Mouse (Mus musculus): ENCODE measurements around the gene Erich4.

The Erich4 gene

DNA sequence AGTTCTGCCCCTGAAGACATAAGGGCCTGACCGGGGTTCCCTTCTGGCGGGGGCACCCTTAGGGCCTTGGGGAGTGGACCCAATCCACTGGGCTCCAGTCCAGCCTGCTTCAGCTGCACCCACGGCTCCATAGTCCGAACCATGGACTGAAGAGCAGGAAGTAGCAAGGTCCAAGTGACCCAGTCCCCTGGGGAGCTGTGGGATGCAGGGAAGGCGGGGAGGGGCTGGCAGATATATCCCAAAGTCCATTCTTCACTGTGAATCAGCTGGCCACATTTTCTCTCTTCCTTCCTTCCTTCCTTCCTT is at the start of gene Erich4:
Gene Erich4 (minus strand): TSS at position 187 of the 306 bp plus-strand sequence.
- DNase-seq (ENCODE audit: low spot score): no peak

GRCm38 (mm10) chr7:25658657-25659472 is 43.2 kb upstream of the Erich4 start, which contains the start of the genes Bckdha and Exosc5:
Gene Bckdha, minus strand, starts transcription at chr7:25658981.
Gene Exosc5, plus strand, starts transcription at chr7:25659164.
- DNase-seq (ENCODE audit: low spot score): peak; percentile 100

DNA sequence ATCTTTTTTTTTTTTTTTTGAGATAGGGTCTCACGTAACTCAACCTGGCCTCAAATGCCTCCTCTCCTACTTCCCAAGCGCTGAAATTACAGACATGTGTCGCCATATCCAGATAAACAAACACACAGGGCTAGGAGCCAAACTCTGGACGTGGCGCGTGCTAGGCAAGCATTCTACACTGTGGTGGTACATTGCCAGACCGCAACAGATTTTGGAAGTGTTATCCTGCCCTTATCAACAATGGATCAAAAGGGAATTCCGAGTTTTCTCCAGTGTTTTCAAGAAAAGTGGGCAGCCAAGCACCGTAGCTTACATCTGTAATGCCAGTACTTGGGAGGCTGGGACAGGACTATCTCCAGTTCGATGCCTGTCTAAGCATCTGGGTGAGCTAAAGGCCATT is 42.1 kb upstream of the Erich4 start:
- no peak for DNase-seq (ENCODE audit: low spot score)

DNA sequence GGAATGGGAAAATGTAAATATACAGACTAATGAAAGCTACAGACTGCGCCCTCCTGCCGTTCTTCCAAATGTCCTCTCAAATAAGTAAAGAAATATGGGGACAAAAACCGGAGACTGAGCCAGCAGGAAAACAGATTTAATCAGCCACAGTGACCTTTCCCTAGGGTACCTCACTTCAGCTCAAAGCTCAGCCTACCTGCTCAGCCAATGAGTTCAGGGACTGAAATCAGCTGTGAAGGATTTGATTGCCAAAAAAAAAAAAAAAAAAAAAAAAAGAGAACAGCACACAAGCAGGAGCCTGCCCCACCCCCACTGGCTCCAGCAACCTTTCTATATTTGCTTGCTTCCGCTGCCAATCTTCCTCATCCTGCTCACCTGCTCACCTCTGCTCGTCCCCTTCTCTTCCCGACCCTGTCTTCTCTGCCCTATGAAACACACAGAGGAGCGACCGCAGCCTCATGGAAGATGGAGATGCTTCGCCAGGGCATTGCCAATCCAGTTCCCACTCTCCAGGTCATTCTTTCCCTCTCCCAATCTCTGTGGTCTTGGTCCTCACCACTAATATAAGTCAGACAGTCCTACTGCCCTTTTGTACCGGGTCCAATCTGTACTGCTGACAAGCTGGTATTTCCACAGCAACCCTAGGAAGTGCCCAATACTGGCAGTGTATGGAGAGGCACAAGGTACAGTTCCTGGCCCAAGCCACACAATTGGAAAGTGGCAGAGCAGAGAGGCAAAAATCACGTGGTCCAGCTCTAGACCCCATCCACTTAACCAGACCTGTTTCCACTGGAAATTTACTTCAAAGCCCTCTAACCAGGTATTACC is 40.1 kb upstream of the Erich4 start:
- DNase-seq (ENCODE audit: low spot score): peak; percentile 46

DNA sequence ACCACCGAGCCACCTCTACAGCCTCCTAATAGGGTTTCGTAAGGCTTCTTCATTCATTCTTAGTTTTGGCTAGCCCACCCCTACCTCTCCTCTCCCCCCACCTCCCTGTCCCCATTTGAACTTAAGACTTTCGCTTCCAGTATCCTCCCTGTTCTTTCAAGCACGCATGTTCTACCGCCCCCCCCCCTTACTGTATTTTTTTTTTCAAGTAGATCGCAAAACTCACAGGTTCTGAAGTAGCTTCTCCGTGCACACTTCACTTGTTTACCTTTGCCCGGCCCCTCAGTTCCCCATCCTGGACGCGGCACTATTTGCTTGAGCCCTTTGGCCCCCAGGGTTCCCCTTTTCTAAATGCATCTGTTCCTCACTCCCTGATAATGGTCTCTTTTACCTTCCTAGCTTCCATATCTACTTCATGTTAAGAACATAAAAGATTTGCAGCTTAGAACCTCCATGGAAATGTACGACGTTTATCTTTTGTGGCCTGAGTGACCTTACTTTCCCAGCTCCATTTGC is 36.6 kb upstream of the Erich4 start:
- DNase-seq (ENCODE audit: low spot score): no peak

GRCm38 (mm10) chr7:25651281-25651680 is 35.6 kb upstream of the Erich4 start:
- DNase-seq (ENCODE audit: low spot score): no peak

GRCm38 (mm10) chr7:25649839-25650238 is 34.1 kb upstream of the Erich4 start:
- no peak for DNase-seq (ENCODE audit: low spot score)

- DNase-seq (ENCODE audit: low spot score): no peak
Measured at GRCm38 (mm10) chr7:25647574-25648123, 32.0 kb upstream of the Erich4 start.

DNA sequence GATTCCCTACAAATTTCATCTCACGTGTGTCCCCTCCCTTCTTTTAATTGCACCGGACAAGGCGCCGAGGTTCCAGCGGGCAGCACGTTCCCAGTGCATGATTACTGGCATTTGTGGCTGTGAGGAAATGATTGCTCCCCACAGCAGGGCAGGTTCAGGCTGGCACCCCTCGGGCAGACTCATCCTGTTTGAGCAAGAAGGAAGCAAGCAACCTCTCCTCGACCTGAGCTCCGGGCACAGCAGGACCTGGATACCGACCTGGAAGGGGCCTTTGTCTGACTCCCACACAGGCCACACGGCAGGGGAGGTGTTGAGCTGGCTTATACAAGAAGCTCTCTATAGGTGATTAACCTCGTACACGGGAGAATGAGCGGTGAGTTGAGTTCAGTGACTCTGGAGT is 29.4 kb upstream of the Erich4 start:
- peak; percentile 59 for DNase-seq (ENCODE audit: low spot score)

DNA sequence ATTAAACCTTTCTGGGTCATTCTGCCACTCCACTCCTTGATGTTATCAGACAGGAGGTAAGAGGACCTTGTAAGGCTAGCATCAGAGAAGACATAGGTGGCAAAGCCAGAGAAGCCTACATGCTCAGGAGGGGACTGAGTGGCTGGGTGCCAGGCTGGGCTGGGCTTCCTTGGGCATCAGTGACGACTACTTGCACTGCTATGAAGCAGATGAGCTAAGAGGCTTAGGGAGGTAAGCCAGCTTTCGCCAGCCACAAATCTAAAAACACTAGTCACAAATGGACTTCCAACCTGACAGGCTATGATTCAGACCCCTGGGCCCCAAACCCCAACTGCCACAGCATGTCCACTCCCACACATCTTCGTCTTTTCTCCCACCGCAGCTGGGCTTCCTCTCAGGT is 28.9 kb upstream of the Erich4 start:
- no peak for DNase-seq (ENCODE audit: low spot score)

GRCm38 (mm10) chr7:25644136-25644535 is 28.4 kb upstream of the Erich4 start:
- no peak for DNase-seq (ENCODE audit: low spot score)

DNA sequence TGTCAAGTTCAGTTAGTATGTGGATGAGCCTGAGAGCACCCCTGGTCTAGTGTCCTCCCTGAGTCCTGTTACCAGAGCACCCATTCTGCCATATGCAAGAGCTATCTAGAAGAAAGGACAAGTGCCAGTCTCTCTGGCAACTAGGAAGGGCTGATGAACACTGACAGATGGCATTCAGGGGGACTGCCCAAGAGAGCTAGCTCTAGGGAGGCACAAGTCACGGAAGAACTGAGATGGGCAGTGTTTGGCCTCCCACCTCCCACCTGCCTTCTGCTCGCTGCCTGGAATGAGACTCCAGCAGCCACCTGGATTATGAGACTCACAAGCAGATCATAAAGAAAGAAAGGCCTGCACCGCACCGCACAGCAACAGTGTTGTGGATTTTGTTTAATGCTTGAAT is 24.1 kb upstream of the Erich4 start:
- DNase-seq (ENCODE audit: low spot score): no peak

DNA sequence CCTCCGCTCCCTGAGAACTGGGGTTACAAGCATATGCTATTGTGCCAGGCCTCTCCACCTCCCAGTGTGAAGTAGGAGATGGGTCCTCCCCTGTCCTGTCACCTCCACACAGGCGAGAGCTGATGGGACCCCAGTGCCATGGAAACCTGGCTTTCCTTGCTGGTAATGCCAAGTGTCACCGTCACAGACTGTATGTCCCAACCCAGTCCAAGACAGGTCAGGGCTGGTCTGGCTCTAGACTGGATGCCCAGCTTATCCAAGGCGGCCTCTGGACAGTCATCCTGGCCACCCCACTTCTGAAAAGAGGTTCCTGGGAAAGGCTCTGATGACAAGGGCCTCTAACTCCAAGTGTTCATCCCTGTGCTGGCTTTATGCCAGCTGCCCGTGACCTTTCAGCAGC is 21.4 kb upstream of the Erich4 start:
- no peak for DNase-seq (ENCODE audit: low spot score)

DNA sequence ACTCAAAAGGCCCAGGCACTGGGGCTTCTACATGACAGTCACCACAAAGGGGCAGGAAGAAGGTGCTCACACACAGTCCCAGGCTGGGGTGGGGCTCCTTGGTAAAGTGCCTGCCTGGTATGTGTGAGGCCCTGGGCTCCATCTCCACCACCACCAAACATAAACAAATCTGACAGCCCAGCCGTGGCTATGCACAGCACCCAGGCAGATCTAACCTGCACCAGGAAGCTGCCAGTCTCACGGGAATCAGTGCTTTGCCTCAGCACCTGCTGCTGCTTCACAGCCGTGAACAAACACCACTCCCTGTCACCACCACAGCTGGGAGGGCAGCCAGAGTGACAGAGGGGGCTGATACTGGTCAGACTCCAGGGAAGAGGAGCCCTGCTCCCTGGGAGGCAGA is 20.7 kb upstream of the Erich4 start:
- DNase-seq (ENCODE audit: low spot score): no peak

DNA sequence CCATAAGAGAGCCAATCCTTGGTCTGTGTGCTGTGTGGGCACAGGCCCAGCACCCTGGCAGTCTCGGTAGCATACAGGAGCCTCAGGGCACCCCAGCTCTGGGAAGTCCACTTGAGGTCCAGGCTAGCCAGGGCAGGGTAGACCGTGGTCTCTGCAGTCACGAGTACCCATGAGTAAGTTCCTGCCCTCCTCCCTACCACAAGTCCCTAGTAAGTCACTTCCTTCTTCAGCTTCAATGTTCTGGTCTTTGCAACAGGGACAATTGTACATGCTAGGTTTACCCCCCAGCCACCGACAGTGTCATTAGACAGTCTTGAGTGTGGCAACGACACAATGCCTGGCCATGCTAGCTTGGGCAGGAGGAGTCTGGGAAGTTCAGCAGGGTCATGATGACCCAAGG is 17.0 kb upstream of the Erich4 start:
- DNase-seq (ENCODE audit: low spot score): no peak

DNA sequence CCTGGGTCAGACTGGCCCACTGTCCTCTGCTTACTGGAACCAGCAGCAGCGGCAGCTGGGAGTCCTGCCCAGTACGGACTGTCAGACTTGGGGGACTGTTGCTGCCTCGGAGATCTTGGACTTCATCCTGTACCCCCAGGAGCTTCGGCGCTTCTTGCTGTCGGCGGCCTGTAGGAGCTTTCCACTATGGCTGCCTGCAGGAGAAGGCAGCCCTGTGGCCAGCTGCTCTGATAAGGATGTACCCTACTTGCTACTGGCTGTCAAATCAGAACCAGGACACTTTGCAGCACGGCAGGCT is 12.6 kb upstream of the Erich4 start:
- DNase-seq (ENCODE audit: low spot score): no peak

DNA sequence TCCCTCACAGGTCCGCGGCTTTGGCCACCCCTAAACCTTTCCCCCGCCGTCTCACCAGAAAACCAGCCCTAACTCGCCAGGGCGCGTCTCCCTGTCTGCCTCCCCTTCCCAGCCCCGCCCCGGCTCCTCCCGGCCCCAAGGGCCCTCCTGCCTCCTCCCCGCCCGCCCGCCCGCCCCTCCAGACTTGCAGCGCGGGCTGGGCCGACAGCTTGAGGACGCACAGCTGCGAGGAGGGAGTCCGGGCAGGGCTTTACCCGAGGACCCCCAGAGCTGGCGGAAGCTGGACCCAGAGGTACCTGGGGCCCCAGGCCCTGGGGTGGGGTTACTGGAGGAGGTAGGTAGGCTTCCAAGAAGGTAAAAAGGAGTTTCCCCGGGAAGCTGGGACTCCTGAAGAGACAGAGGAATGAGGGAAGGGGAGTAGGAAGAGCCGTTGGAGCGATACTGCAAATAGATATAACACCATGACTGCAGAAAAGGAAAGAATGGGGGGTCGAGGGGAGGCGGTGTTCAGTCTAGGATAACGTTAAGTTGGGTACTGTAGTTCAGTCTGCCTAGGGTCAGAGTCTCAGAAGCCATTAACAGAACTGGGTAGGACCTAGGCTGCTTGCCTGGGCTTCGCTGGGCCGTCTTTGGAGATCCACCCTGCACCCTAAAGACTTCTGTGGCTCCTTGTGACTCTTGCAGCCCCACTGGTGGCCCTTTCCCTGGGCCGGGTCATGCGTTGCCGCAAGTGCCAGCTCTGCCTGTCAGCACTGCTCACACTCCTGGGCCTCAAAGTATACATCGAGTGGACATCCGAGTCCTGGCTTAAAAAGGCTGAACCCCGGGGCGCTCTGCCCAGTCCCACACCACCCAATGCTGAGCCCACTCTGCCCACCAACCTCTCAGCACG is 12.0 kb upstream of the Erich4 start:
- DNase-seq (ENCODE audit: low spot score): peak; percentile 89

- peak; percentile 71 for DNase-seq (ENCODE audit: low spot score)
Measured at GRCm38 (mm10) chr7:25626509-25627430, 11.1 kb upstream of the Erich4 start, which contains the start of gene B3gnt8. Gene B3gnt8, plus strand, starts transcription at chr7:25626654.

GRCm38 (mm10) chr7:25625594-25626250 is 10.0 kb upstream of the Erich4 start:
- DNase-seq (ENCODE audit: low spot score): peak; percentile 37

GRCm38 (mm10) chr7:25624851-25625250 is 9.2 kb upstream of the Erich4 start:
- DNase-seq (ENCODE audit: low spot score): no peak
